Mouse (Mus musculus) large intestine, adult 2 months (tissue): ENCODE data around the gene Bri3. TPM values are rescaled to one million over a fixed set of nuclear protein-coding genes. Genes with fewer than 3 reads are reported as not detected.

Experiments used
- DNase-seq: peaks from one replicate; pipeline ENCODE4 v3.0.0-alpha.2; 2012; ENCODE audit warnings: low read depth, low spot score
- WGBS: fragments of 180-500 bp; shearing (Covaris S2); methylation state at CpG from one replicate; pipeline ENCODE4 v1.1.7; 2018; 5-methylcytosine and 5-hydroxymethylcytosine counted together
- polyA plus RNA-seq: library from polyadenylated mRNA; depleted of rRNA; stranded (reverse); fragments of >200 nt; gene quantifications from 2 replicates; pipeline ENCODE4 v1.2.3, GENCODE M21; 2012; rRNA removed

Gene Bri3
- polyA plus RNA-seq: 105 and 134 TPM in 2 replicates

- WGBS: 97% methylated on average over 7 of the region's 7 CpGs
- no peak for DNase-seq
These were observed at the start of gene Bri3 for GRCm38 (mm10) chr5:144243901-144244487. TSS of gene Bri3 (plus strand) at chr5:144244437.

GRCm38 (mm10) chr5:144195567-144195966, 48.7 kb upstream of the Bri3 start:
- 88% methylated on average over 8 of the region's 8 CpGs for WGBS
- no peak for DNase-seq

GRCm38 (mm10) chr5:144200616-144201015, 43.6 kb upstream of the Bri3 start:
- WGBS: 88% methylated on average over 11 of the region's 11 CpGs
- DNase-seq: no peak

GRCm38 (mm10) chr5:144202430-144202829, 41.8 kb upstream of the Bri3 start:
- no peak for DNase-seq
- 97% methylated on average over 6 of the region's 6 CpGs for WGBS

GRCm38 (mm10) chr5:144203398-144203959, 40.8 kb upstream of the Bri3 start:
- WGBS: 95% methylated on average over 10 of the region's 10 CpGs
- DNase-seq: no peak

- DNase-seq: no peak
- 95% methylated on average over 12 of the region's 12 CpGs for WGBS
These were observed 39.9 kb upstream of the Bri3 start for GRCm38 (mm10) chr5:144204303-144204702.

- no peak for DNase-seq
- WGBS: 88% methylated on average over 10 of the region's 10 CpGs
These were observed 39.3 kb upstream of the Bri3 start for GRCm38 (mm10) chr5:144204911-144205310.

GRCm38 (mm10) chr5:144206069-144206468, 38.2 kb upstream of the Bri3 start:
- 96% methylated on average over 15 of the region's 15 CpGs for WGBS
- DNase-seq: no peak

- DNase-seq: no peak
- 46% methylated on average over 11 of the region's 11 CpGs for WGBS
These were observed 36.8 kb upstream of the Bri3 start for GRCm38 (mm10) chr5:144207478-144207877.

- whole genome bisulfite sequencing: 48% methylated on average over 7 of the region's 7 CpGs
- no peak for DNase-seq
These were observed 29.8 kb upstream of the Bri3 start for GRCm38 (mm10) chr5:144214453-144214852.

GRCm38 (mm10) chr5:144215992-144216391, 28.2 kb upstream of the Bri3 start:
- 68% methylated on average over 2 of the region's 2 CpGs for WGBS
- DNase-seq: no peak

- no peak for DNase-seq
- 88% methylated on average over 7 of the region's 7 CpGs for WGBS
These were observed 26.2 kb upstream of the Bri3 start for GRCm38 (mm10) chr5:144218061-144218460.

- no peak for DNase-seq
- 80% methylated on average over 12 of the region's 12 CpGs for WGBS
These were observed 24.9 kb upstream of the Bri3 start for GRCm38 (mm10) chr5:144219306-144219705.

- 90% methylated on average over 5 of the region's 5 CpGs for WGBS
These were observed 24.3 kb upstream of the Bri3 start for GRCm38 (mm10) chr5:144219936-144220335.

GRCm38 (mm10) chr5:144221305-144221704, 22.9 kb upstream of the Bri3 start:
- DNase-seq: no peak

More at GRCm38 (mm10) chr5:144219936-144220335, 24.3 kb upstream of the Bri3 start:
- no peak for DNase-seq

GRCm38 (mm10) chr5:144222811-144223502, 21.3 kb upstream of the Bri3 start:
- WGBS: under 1% methylated on average over 25 of the region's 25 CpGs
- peak; percentile 28 for DNase-seq

More at GRCm38 (mm10) chr5:144221305-144221704, 22.9 kb upstream of the Bri3 start:
- 44% methylated on average over 4 of the region's 4 CpGs for WGBS

GRCm38 (mm10) chr5:144223503-144223862, 20.8 kb upstream of the Bri3 start, which contains the start of gene Tecpr1:
TSS of gene Tecpr1 (minus strand) at chr5:144223615.
- peak; percentile 87 for DNase-seq
- under 1% methylated on average over 37 of the region's 37 CpGs for WGBS

GRCm38 (mm10) chr5:144223899-144224816, 20.1 kb upstream of the Bri3 start:
- WGBS: 27% methylated on average over 18 of the region's 18 CpGs
- no peak for DNase-seq

- DNase-seq: no peak
- 42% methylated on average over 11 of the region's 11 CpGs for WGBS
These were observed 18.0 kb upstream of the Bri3 start for GRCm38 (mm10) chr5:144226220-144226619.

- 88% methylated on average over 7 of the region's 7 CpGs for whole genome bisulfite sequencing
These were observed 14.0 kb upstream of the Bri3 start for GRCm38 (mm10) chr5:144230216-144230615.

More at GRCm38 (mm10) chr5:144230216-144230615, 14.0 kb upstream of the Bri3 start:
- DNase-seq: no peak
